Mouse (Mus musculus) layer of hippocampus, postnatal 14 days (tissue): Measurements from ENCODE around the gene Kremen1. TPM values are rescaled to one million over a fixed set of nuclear protein-coding genes. Genes with fewer than 3 reads are reported as not detected.

Experiments
- total RNA-seq, 2 experiments: library from RNA; stranded (reverse); gene quantifications; 2 replicates each; pipeline ENCODE4 v1.2.3; 2021

Gene Kremen1
- total RNA-seq, 2 experiments from 2014 or later, result 10.7 to 11.6 TPM

Other genes with a start within 250 kb of the Kremen1 start
- 10 to 100 TPM; 45.5 to 53.6 TPM for gene Rasl10a, start 203.4 kb downstream of the Kremen1 start, total RNA-seq
- gene Gas2l1, start 196.2 kb downstream of the Kremen1 start, total RNA-seq, result 10 to 100 TPM; 70.7 to 71.0 TPM
- gene Rhbdd3, start 162.6 kb downstream of the Kremen1 start, total RNA-seq, result 10 to 100 TPM; 21.9 to 28.1 TPM
- gene Ewsr1, start 162.3 kb downstream of the Kremen1 start, total RNA-seq, result 100 to 1,000 TPM; 289 to 305 TPM
- 10 to 100 TPM; 26.1 to 30.4 TPM for gene Emid1, start 109.3 kb downstream of the Kremen1 start, total RNA-seq
- gene Znrf3, start 183.3 kb upstream of the Kremen1 start, total RNA-seq, result 10 to 100 TPM; 19.9 to 22.3 TPM